Mouse (Mus musculus) layer of hippocampus, adult 6 months (tissue): ENCODE measurements around the gene Dlx1. TPM values are rescaled to one million over a fixed set of nuclear protein-coding genes. Genes with fewer than 3 reads are reported as not detected.

ENCODE experiments used
- long read RNA-seq, 2 experiments: library from polyadenylated mRNA; unstranded; transcript quantifications; one replicate each; pipeline ENCODE4 v2.0.0; 2019 to 2020
- polyA plus RNA-seq: library from polyadenylated mRNA; unstranded; fragments of <200 nt; fragmentation: Nextera tagmentation; gene quantifications from 2 replicates; pipeline ENCODE4 v1.2.3, GENCODE M21; 2021

Gene Dlx1
- 13.1 and 14.1 TPM in 2 replicates for polyA plus RNA-seq
- long read RNA-seq, experiment 1, full-length matches to known transcripts: 2 of 4 reads
- long read RNA-seq, experiment 1, partial matches to known transcripts: 0 of 4 reads
- long read RNA-seq, experiment 1, other reads (novel, unspliced or antisense): 2 of 4 reads
- long read RNA-seq, experiment 2, full-length matches to known transcripts: 16 of 34 reads
- long read RNA-seq, experiment 2, partial matches to known transcripts: 3 of 34 reads
- long read RNA-seq, experiment 2, other reads (novel, unspliced or antisense): 15 of 34 reads

GRCm38 (mm10) chr2:71528014-71528713, at the start of gene Dlx1:
Gene Dlx1 (plus strand): TSS chr2:71528113.

DNA sequence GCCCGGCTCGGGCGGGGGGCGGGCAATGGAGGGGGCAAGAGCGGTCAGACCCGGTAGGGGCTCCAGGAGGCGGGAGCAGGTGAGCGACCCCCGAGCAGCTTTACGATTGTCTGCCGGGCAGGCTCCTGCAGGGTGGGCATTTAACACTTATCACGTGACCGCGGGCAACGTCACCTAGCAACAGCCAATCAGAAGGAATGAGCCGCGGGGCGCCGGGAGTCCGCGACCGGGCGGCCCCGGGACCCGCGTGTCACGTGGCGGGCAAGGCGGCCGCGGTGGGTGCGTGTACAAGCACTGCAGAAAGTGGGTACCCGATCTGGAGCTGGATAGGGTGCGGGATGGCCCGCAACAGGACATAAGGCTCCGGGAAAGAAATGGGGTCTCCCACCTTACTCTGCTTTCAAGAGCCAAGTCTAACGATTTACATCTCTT, 18.7 kb downstream of the Dlx1 start, which contains the start of gene Dlx2:
TSS of gene Dlx2 (minus strand) at position 115 of the 432 bp plus-strand sequence.

Other genes starting within 250 kb of the Dlx1 start
- gene Slc25a12, start 160.4 kb upstream of the Dlx1 start, polyA plus RNA-seq: 136 and 139 TPM in 2 replicates
- gene Hat1, start 139.2 kb upstream of the Dlx1 start, polyA plus RNA-seq: 22.7 and 23.0 TPM in 2 replicates
- 12.2 and 12.9 TPM in 2 replicates for gene Metap1d, start 74.8 kb upstream of the Dlx1 start, polyA plus RNA-seq
- 4.8 and 5.9 TPM in 2 replicates for gene Dlx2, start 18.6 kb downstream of the Dlx1 start, polyA plus RNA-seq
- gene Itga6, start 217.5 kb downstream of the Dlx1 start, polyA plus RNA-seq: 3.4 and 4.0 TPM in 2 replicates